Mouse (Mus musculus): ENCODE measurements at regions not wholly inside any gene's neighbourhood (a gene's known extent, or its start where the extent isn't known, plus 50 kb on each side); places are given as distances from the start of the nearest gene placed in this dataset.

DNA sequence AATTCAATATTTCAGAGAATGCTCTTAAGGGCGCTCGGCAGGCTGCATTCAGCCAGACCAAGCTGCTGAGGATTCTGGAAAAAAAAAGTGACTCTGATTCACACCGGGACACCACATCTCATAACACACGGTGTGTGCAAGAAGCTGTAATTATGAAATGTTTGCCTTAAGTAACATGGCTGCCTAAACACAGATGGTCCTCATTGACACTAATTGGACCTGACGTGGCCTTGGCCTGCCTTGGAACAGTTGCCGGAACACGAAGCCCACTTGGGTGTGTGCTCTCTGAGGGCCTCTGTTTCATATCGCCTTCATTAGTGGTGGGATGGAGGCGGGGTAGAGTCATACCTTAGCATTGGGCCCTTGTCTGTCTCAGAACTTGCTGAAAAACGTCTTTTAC, 236.2 kb upstream of the Msx2 start:
- no peak for DNase-seq (ENCODE audit: low spot score in 2 of 2)

DNA sequence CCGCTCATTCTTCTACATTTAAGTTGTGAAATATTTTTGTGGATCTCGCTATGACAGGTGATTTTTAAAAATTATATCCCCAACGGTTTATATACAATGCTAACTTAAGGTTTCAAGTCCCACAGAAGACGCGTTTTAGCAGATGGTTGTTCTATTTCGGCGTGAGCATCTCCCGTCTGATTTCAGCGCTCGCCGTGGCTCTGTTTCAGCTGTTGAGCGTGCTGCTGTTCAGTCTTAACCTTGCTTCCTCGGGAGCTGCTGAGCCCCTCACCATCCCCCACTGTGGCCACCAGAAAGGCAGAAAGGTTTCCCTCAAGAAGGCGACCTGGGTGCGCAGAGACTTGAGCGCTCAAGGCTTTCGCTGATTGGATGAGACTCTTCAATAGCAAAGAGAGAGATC, 234.7 kb upstream of the Msx2 start:
- DNase-seq (ENCODE audit: low spot score in 2 of 2): no peak

DNA sequence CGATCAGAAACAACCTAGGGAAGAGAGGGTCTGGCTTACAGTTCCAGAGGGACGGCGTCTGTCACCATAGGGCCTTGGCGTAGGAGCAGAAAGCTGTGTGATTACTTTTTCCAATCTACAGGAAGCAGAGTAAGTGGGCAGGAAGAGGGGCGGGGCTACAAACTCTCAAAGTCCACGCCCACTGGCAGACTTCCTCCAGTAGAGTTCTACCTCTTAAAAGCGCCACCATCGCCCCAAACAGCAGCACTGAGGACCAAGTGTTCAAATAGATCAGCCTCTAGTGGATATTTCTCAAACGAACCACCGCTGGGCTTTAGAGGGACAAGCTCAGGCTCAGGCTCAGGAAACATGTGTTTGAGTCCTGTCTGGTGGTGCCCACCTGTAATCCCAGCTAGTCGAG, 231.2 kb upstream of the Msx2 start:
- no peak for DNase-seq (ENCODE audit: low spot score in 2 of 2)

DNA sequence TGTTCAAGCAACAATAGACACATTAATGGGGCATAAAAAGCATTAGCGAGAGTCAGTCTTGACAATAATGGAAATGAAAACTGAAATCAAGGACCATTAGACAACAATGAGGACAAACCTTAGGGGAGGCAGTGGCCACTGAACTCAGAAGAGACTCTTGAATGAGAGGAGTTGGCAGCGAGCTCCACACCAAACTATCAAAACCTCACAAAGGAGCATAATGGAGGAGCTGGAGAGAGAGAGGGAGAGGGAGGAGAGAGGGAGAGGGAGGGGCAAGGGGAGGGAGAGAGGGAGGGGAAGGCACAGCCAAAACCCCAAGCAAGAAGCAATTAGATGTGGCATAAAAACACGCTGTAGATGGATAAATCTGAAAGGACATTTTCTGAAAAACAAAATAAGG, 227.4 kb upstream of the Msx2 start:
- DNase-seq (ENCODE audit: low spot score in 2 of 2): no peak

DNA sequence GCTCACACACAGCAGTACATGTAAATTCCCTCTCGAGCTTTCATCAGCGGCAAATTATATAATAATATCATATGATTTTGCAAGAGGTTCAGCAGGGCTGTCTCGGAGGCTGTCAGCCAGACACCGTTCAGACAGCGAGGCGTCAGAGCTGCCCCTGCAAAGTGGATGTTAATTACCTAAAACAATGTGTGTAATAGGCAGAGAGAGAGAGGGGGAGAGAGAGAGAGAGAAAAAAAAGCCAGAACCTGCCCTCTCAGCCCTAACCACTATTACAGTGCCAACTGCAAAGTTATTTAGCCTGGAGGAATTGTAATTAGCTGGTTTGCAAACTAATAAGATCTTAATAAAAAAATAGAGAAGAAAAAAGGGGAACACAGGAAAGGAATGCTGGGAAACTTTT, 225.1 kb upstream of the Msx2 start:
- DNase-seq (ENCODE audit: low spot score in 2 of 2): no peak

DNA sequence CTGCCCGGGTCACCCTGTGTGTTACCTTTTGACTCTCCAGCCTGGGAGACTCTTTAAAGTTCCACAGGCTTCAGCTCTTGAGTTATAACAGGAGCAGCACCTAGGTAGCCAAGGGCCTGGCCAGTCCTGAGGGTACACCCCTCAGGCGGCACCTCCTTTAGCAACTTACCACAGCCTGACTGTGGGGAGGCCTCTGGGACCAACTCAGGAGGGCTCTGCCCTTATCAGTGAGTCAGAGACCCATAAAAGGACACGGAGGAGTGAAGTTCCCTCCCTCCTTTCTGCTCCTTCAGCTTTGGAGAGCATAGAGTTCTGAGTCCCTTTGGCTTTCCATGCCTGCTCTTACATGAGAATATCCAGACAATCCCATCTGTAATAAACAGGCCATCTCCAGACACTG, 222.5 kb upstream of the Msx2 start:
- DNase-seq (ENCODE audit: low spot score in 2 of 2): no peak

DNA sequence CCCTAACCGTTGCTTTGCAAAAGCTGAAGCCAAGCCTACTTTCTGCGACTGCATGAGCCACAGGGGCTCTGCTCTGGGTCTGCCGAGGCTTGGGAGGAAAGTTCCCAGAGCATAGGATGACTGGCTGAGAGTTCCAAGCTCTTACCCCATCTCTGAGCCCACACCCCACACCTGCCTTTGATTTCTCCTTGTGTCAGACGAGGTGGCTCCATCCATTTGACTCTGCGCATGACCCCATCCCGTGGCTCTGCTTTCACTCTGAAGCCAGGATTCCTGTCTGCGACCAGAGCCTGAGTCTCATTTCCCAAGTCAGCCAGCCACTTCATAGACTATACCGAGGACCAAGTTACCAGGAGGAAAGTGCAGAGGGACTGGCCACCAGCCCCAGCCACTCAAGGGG, 216.1 kb upstream of the Msx2 start:
- DNase-seq (ENCODE audit: low spot score in 2 of 2): no peak

DNA sequence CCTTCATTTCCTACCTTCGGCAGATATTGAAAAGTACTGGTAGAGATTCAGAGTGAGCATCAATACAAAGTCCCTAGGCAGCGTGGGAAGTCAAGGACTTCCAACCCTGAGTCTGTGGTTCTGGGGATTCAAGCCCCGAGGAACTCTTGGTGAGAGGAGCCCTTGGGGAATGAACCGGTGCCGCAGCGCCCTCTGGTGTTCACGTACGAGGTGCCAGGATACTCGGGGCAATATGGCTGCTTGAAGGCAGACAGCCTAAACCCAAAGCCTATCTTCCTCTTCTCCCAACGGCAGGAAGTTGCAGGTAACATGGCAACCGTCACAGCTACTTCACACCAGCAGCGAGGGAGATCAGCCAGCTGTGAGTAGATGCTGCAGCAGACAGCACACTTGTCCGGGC, 215.6 kb upstream of the Msx2 start:
- peak; percentile 84 to 87 for DNase-seq (ENCODE audit: low spot score in 2 of 2)

DNA sequence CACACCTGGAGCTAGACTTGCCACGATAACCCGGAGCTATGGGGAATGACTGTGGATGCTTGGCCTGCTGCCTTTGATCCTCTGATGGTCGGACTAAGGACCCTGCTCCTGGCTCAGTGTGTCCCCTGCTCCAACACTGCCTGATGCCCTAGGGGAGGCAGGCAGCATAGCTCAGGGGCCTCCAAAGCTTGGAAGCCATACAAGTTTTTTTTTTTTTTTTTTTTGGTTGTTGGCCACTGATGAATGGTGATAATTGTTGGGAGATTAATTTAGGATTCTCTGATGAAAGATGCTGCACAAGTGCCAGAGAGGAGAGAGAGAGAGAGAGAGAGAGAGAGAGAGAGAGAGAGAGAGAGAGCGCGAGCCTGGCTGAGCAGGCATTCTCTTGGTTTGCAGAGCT, 211.6 kb upstream of the Msx2 start:
- no peak for DNase-seq (ENCODE audit: low spot score in 2 of 2)

DNA sequence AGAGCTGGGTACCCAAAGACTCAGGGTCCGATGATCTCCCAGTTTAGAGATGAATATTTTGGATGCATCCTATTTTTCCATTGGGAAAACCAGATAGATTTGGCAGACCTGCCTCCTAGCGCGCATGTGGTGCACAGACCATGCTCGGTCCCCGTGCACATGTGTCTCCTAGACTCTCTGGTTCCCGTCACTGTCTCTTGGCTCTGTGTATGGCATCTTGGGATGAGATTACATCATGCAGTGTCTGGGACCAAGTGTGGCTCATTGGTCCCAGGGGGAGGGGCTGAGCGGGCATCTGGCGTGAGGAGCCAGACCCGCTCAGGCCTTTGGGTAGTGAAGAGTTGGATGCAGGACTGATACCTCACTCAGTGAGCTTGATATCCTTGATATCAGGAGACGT, 204.3 kb upstream of the Msx2 start:
- DNase-seq (ENCODE audit: low spot score in 2 of 2): no peak

DNA sequence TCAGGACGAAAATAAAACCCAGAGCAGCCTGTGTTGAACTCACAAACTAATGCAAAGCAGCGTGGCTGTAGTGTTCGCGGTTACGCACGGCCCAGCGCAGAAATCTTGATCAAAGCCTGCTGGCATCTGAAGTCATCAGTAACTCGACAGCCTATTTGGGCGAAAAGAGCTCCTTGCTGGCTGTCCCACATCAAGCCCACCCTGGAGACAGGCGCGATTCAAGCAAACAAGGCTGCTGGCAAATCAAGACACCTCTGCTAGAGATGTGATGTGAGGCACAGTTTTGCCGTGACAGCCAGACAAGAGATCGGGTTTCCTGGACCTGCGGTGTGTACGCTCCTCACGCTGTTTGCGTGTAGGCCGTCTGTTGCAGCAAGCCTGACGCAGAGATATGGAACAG, 197.5 kb upstream of the Msx2 start:
- no peak for DNase-seq (ENCODE audit: low spot score in 2 of 2)

DNA sequence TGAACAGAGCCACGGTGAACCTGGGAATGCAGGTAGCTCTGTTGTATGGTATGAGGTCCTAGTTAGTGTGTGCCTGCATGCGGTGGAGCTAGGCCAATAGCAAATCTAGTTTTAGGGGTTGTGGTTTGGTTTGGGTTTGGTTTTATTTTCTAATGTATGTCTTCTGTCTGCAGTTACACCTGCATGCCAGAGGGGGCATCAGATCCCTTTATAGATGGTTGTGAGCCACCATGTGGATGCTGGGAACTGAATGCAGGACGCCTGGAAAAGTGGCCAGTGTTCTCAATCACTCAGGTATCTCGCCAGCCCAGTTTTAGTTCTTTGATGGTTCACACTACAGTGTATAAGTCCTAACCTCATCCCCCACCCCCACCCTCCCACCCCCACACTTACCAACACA, 194.6 kb upstream of the Msx2 start:
- no peak for DNase-seq (ENCODE audit: low spot score in 2 of 2)

DNA sequence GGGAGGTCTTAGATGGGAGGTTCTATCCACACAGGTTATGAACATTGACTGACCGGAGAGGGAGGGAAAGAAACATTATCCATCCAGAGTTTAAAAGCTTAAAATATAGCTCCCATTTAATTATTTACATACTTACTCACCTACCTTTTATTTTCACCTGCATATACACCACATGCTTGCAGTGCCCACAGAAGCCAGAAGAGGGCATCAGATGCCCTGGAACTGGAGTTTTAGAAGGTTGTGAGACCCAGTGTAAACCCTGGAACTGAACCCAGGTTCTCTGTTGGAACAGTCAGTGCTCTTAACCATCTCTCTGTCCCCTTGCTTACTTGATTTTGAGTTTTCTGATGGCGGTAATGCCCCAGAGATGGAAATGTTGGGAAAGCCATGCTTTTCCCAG, 192.7 kb upstream of the Msx2 start:
- no peak for DNase-seq (ENCODE audit: low spot score in 2 of 2)

DNA sequence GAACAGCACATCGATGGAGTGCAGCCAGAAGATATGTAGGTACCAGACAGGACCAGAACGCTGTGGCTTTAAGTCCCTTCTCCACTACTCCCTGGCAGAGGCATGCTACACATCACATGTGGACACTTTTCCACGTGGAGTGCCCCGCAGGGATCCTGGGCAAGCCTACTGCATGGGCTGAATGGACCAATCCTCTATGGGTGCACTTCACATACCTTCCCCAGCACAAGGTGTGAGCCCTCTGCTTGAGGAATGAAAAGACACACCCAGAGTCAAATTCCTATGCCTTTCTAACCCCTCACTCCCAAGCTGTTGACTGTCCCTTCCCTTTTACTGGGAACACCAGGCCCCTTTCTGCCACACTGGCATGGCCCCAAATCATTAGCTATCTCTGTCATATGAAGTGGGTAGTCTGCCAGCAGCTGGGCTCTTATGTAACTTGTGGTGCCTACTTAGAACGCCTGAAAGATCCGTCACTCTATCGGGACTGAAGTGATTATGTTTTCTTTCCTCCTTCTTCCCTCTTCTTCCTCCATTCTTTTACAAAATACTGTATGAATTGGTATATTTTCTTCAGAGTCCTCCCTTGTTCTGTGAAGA, 191.9 kb upstream of the Msx2 start:
- DNase-seq (ENCODE audit: low spot score in 2 of 2): peak in 1 of 2 experiments; percentile 6

DNA sequence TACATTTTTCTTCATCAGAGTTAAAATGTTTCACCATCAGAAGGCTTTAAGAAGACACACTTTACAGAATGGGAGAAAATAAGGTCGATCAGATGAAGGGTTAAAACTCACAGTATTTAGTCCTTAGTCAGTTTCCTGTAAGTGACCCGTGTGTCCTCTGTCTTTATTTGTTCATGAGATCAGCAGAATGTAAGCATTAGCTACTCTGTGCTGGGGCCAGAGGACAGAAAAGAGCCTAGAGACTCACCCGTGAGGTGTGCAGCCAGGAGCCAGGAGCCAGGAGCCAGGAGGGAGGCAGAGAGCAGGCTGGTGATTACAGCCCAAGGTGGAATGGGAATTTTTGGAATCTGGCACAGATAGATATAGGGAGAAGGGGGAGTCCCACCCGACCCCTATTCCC, 180.0 kb upstream of the Msx2 start:
- no peak for DNase-seq (ENCODE audit: low spot score in 2 of 2)

DNA sequence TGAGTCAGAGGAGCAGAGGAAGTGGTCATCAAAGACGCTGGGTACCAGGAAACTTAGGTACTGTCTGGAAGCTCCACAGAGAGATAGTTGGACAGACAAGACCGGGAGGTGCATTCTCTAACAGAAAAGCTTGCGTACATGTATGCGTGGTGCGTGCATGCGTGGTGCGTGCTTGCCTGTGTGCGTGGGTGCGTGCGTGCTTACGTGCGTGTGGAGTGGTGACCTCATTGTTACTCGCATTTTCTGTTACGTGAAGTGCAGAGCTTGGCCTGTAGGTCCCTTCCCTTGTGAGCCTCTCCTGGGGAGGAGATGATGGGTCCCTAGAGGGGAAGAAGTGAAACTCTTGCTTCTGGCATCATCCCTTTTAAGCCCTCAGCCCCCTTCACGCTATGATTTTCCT, 175.5 kb upstream of the Msx2 start:
- DNase-seq (ENCODE audit: low spot score in 2 of 2): no peak

DNA sequence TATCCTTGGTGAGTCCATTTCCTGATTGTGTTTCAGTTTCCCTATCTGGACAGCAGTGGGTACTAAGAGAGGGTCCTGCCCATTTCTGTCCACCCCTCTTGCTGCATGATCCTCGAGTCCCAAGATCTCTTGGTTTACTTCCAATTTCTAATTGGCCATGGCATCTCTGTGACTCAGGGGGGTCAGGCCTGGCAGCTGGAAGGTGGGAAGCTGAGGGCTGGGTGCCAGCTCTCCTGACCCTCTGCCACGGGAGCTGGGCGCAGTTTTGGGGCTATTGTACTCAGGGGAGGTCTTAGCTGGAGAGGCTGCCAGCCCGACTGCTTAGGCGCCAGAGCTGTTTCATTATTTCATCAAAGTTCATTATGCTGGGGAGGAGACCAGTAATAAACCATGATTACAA, 169.7 kb upstream of the Msx2 start:
- DNase-seq (ENCODE audit: low spot score in 2 of 2): no peak

DNA sequence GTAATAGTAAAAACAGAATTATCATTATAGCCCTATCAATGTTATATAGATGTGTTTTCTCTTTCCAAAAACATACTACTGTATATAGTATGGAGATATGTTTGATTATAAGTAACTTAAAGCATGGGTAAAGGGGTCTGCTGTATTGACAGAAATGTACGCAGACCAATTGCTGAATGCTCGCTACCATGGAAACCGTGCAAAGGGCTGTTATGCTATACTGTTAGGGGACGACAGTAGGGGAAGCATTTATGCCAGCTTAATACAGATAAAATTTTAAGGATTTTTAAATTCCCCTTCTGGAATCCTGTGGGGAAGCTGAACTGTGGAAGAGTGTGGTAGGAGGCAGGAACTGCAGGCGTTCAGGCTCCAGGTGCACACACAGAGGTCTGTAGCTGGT, 166.7 kb upstream of the Msx2 start:
- no peak for DNase-seq (ENCODE audit: low spot score in 2 of 2)

DNA sequence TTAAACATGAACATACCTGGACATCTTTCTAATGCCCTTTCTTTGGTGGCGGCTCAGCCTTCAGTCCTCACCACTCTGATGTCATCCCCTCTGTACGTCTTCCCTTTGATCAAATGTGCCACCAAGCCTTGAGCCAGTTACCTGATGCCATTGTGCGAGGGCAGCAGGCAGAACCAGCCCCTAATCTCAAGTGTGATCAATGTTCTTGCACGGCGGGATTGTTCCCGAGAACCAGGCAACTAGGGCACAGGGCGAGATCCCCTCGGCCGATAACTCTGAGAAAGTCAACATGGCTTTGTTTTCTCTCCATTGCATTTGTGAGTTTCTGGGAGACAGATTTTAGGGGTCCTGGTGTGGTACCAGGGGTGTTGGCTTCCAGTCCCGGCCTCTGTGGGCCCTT, 166.2 kb upstream of the Msx2 start:
- DNase-seq (ENCODE audit: low spot score in 2 of 2): no peak

DNA sequence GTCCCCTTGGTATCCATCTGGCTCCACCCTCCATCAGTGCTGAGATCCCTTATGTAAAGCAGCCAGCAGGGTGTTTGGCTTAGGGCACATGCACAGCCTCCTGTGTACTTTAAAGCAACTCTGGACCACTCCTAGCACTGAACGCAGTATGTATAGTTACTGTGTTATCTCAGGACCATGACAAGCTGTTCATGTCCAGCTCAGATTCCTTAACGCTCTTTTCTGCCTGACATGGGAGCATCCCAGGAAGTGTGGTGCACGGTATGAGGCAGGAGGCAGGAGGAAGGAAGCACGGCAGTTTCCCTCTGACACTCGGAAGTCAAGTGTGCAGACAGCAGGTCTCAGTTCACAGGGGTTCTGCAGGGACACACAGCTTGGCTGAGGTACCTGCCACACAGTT, 163.1 kb upstream of the Msx2 start:
- no peak for DNase-seq (ENCODE audit: low spot score in 2 of 2)

DNA sequence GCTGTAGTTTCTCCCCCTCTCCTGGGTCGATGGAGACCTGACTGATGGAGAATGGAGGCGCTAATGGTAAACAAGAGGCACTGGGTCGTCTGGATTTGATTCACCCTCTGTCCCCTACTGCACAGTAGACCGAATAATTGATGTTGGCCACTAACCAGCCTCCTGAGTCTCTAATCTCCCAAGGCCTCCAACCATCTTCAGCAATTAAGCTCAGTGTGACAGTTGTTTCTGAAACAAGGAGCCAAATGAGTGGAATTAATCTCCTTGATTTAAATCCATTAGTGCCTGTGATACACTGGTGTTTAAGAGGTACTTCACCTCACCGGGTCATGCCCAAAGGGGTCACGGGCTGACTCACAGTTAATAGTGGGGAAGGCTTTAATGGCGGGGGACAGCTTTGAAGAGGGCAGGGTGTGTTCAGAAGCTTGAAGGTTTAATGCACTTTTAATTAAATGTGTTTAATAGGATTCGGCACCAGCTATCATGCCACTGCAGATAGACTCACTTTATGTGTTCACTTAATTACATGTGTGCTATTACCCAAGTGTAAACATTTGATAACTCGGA, 161.8 kb upstream of the Msx2 start:
- no peak for DNase-seq (ENCODE audit: low spot score in 2 of 2)

DNA sequence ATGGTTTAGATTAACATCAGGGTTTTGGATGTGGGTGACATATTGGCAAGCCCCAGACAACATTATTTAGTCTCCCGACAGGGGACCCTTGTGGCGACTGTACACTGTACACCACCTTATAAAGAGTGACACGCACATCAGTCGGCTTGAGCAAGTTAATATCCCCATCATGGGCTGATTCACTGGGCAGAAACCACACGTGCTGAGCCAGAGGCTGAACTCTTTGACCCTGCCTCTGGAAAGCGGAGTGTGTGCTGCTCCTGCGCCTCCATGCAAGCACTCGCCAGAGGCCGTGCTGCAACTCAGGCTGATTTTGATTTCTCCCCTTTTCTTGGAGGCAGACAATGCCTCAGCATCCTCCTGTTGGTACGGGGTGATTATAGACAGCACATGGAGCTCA, 125.2 kb upstream of the Msx2 start:
- no peak for DNase-seq (ENCODE audit: low spot score in 2 of 2)

DNA sequence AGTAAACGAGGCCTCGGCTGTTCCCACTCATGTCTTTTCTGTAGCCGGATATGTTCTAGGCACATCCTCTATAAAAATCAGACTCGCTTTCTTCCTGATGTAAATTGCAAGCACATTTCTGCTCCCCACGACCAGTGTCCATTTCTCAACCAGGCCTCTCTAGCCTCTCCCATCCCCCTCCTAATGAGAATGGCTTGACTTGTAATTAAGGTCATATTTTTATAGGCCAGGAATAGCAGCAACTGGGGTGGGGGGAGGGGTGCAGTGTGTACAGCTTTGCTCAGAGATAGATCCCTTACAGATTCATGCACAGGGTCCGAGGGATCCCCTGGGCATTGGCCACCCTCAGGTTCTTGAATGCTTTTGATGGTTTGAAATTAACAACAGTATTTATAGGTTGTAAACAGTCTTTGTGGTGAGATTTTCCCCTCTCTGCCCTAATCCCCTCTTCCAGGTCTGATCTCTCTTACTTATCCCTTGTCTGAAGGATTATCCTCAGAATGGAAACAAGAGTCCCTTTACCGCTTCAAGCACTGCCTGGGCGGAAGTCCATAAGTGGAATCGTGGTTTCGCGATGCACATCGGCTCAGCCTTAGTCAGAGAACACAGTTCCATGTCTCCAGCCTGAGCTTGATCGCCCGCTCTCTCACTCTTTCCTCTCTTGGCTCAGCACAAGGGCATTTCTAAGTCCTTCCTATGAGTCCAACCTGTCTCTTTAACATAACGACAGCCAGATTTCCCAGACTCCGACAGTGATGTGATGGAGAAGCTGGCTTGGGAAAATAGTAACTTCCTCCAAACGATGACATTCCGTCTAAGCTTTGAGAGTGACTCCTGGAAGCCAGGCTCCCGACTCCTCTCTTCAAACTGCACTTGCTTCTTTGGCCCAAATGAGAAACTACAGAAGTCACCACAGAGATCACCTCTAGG, 124.3 kb upstream of the Msx2 start:
- DNase-seq (ENCODE audit: low spot score in 2 of 2): no peak
